In genomic region chr9:61396474-61396873, GRCm38 (mm10) we compare ENCODE assay signal across 9 mouse cellular contexts. TPM values are rescaled to one million over a fixed set of nuclear protein-coding genes. Genes with fewer than 3 reads are reported as not detected.
DNase-seq lines count a peak whose midpoint lies in the region; ATAC-seq lines count a peak whose summit lies in the region.
"Had no signal": no experiment of that assay in that cellular context is flagged by ENCODE, and none has a peak within 500 bp of the region (broad histone marks: within the 10 kb centered on the region; RNA-seq: fewer than 3 reads in every experiment).

No protein-coding gene starts in this region.

- no peaks in the 10 kb centered on the region for H3K9me3 ChIP-seq in lung, embryonic 15.5 days
- no peaks in the 10 kb centered on the region for H3K9me3 ChIP-seq in forebrain, embryonic 11.5 days (ENCODE audit: control insufficient read depth, low read length)
- no peaks in the 10 kb centered on the region for H3K9me3 ChIP-seq in hindbrain, embryonic 13.5 days
- H3K9me3 ChIP-seq in neural tube, embryonic 14.5 days (ENCODE audit: control insufficient read depth, low read length): no peaks in the 10 kb centered on the region
- no peaks in the 10 kb centered on the region for H3K9me3 ChIP-seq in heart, embryonic 12.5 days (replicated peaks)
- H3K9me3 ChIP-seq: heart, embryonic 15.5 days had no signal

- H3K27ac ChIP-seq in lung, embryonic 15.5 days: peak overlapping the region; percentile 37
- peak overlapping the region; percentile 53 for H3K27ac ChIP-seq in forebrain, embryonic 11.5 days (ENCODE audit: low read depth, low read length)
- peak overlapping the region; percentile 71 for H3K27ac ChIP-seq in hindbrain, embryonic 13.5 days
- peak overlapping the region; percentile 1; the same call in 1 of the 2 replicates for H3K27ac ChIP-seq in neural tube, embryonic 14.5 days (ENCODE audit: low read depth, low read length)
- H3K27ac ChIP-seq in heart, embryonic 12.5 days (ENCODE audit: poor library complexity, severe bottlenecking): no peak overlapping the region
- H3K27ac ChIP-seq: heart, embryonic 15.5 days had no signal

- peaks cover 40% of the 10 kb centered on the region for H3K4me1 ChIP-seq in lung, embryonic 15.5 days
- H3K4me1 ChIP-seq in forebrain, embryonic 11.5 days (replicated peaks; ENCODE audit: control insufficient read depth, insufficient read depth, low read length): peaks cover 43% of the 10 kb centered on the region
- H3K4me1 ChIP-seq in hindbrain, embryonic 13.5 days (replicated peaks): peaks cover 85% of the 10 kb centered on the region
- peaks cover 36% of the 10 kb centered on the region; the same call in 1 of the 2 replicates for H3K4me1 ChIP-seq in neural tube, embryonic 14.5 days (ENCODE audit: control insufficient read depth, insufficient read depth, low read length)
- H3K4me1 ChIP-seq in heart, embryonic 12.5 days (replicated peaks): peaks cover 28% of the 10 kb centered on the region

- H3K36me3 ChIP-seq in lung, embryonic 15.5 days: peaks cover 49% of the 10 kb centered on the region
- peaks cover 16% of the 10 kb centered on the region; the same call in 1 of the 2 replicates for H3K36me3 ChIP-seq in forebrain, embryonic 11.5 days (ENCODE audit: control insufficient read depth, insufficient read depth, low read length)
- H3K36me3 ChIP-seq in hindbrain, embryonic 13.5 days: peaks cover 68% of the 10 kb centered on the region
- peaks cover 27% of the 10 kb centered on the region for H3K36me3 ChIP-seq in neural tube, embryonic 14.5 days (ENCODE audit: control insufficient read depth, insufficient read depth, low read length)
- H3K36me3 ChIP-seq in heart, embryonic 12.5 days: peaks cover 45% of the 10 kb centered on the region

- 45% methylated on average over 13 of the region's 13 CpGs for WGBS in lung, embryonic 15.5 days
- WGBS in forebrain, embryonic 11.5 days: 12% methylated on average over 13 of the region's 13 CpGs
- 10% methylated on average over 13 of the region's 13 CpGs for WGBS in hindbrain, embryonic 13.5 days
- 23% methylated on average over 13 of the region's 13 CpGs for WGBS in neural tube, embryonic 14.5 days
- WGBS in heart, embryonic 12.5 days: 43% methylated on average over 13 of the region's 13 CpGs

- no peak overlapping the region for H3K9ac ChIP-seq in lung, embryonic 15.5 days
- H3K9ac ChIP-seq in forebrain, embryonic 11.5 days (ENCODE audit: low read length): no peak overlapping the region
- peak overlapping the region; percentile 29; the same call in 1 of the 2 replicates for H3K9ac ChIP-seq in hindbrain, embryonic 13.5 days
- H3K9ac ChIP-seq in neural tube, embryonic 14.5 days (replicated peaks; ENCODE audit: low read depth, low read length): no peak overlapping the region
- H3K9ac ChIP-seq in heart, embryonic 12.5 days: no peak overlapping the region
- H3K9ac ChIP-seq: heart, embryonic 15.5 days had no signal

- ATAC-seq in lung, embryonic 15.5 days (ENCODE audit: borderline replicate concordance, extremely low read depth, low FRiP score, low TSS enrichment): no peak
- peak; percentile 82 for ATAC-seq in forebrain, embryonic 11.5 days (replicated peaks; ENCODE audit: low FRiP score)
- 0 out of 2 replicates have a peak, but pooled peaks have one; percentile 40 for ATAC-seq in hindbrain, embryonic 13.5 days (ENCODE audit: low FRiP score)
- ATAC-seq in neural tube, embryonic 14.5 days (ENCODE audit: low read depth): peak; percentile 49; the same call in 1 of the 2 replicates
- ATAC-seq in heart, embryonic 12.5 days (ENCODE audit: insufficient number of reproducible peaks, low FRiP score): no peak

- H3K4me2 ChIP-seq in lung, embryonic 15.5 days: no peak overlapping the region
- no peak overlapping the region; the same call in 1 of the 2 replicates for H3K4me2 ChIP-seq in forebrain, embryonic 11.5 days (ENCODE audit: low read depth, low read length, severe bottlenecking)
- H3K4me2 ChIP-seq in hindbrain, embryonic 13.5 days: no peak overlapping the region
- no peak overlapping the region for H3K4me2 ChIP-seq in neural tube, embryonic 14.5 days (ENCODE audit: low read depth, low read length)
- H3K4me2 ChIP-seq in heart, embryonic 12.5 days: no peak overlapping the region
- H3K4me2 ChIP-seq: heart, embryonic 15.5 days had no signal

- H3K27me3 ChIP-seq in lung, embryonic 15.5 days: no peaks in the 10 kb centered on the region
- H3K27me3 ChIP-seq in forebrain, embryonic 11.5 days (ENCODE audit: control insufficient read depth, insufficient read depth, low read length): no peaks in the 10 kb centered on the region
- peaks cover 38% of the 10 kb centered on the region for H3K27me3 ChIP-seq in hindbrain, embryonic 13.5 days
- H3K27me3 ChIP-seq in neural tube, embryonic 14.5 days (ENCODE audit: control insufficient read depth, insufficient read depth, low read length): no peaks in the 10 kb centered on the region
- H3K27me3 ChIP-seq in heart, embryonic 12.5 days (replicated peaks): peaks cover 98% of the 10 kb centered on the region

- DNase-seq in lung, postnatal 36 days: no peak
- DNase-seq in forebrain, embryonic 11.5 days (ENCODE audit: low spot score): peak; percentile 84
- no peak for DNase-seq in frontal cortex, adult 2 months (ENCODE audit: extremely low spot score in 1 of 2, low spot score in 1 of 2)
- DNase-seq in ovary, postnatal 36 days (ENCODE audit: low spot score): no peak

- no peak overlapping the region for H3K4me3 ChIP-seq in lung, embryonic 15.5 days
- no peak overlapping the region for H3K4me3 ChIP-seq in forebrain, embryonic 11.5 days (ENCODE audit: low read depth, low read length)
- no peak overlapping the region for H3K4me3 ChIP-seq in hindbrain, embryonic 13.5 days
- no peak overlapping the region for H3K4me3 ChIP-seq in neural tube, embryonic 14.5 days (ENCODE audit: low read depth, low read length)
- H3K4me3 ChIP-seq in heart, embryonic 12.5 days: no peak overlapping the region
- H3K4me3 ChIP-seq: heart, embryonic 15.5 days had no signal

RNA-seq across cellular contexts. Expression of gene Tle3, which starts 24.3 kb away (rescaled TPM):
- 25.2 and 27.1 TPM in 2 replicates for polyA plus RNA-seq in lung, embryonic 15.5 days (2015; fragmentation: Nextera tagmentation; extraction: Ambion mirVana)
- 57.8 and 58.2 TPM in 2 replicates for polyA plus RNA-seq in forebrain, embryonic 11.5 days (2014; fragmentation: Nextera tagmentation; extraction: Ambion mirVana)
- polyA plus RNA-seq in hindbrain, embryonic 13.5 days (2015; fragmentation: Nextera tagmentation; extraction: Ambion mirVana): 31.0 and 32.3 TPM in 2 replicates
- polyA plus RNA-seq in neural tube, embryonic 14.5 days (2014; fragmentation: Nextera tagmentation; extraction: Ambion mirVana): 18.7 and 22.5 TPM in 2 replicates
- 12.7 and 12.8 TPM in 2 replicates for polyA plus RNA-seq in heart, embryonic 12.5 days (2016; fragmentation: Nextera tagmentation; extraction: Ambion mirVana)
- polyA plus RNA-seq in frontal cortex, adult 2 months (2012; rRNA removed): 48.1 and 53.7 TPM in 2 replicates

Comparison
In these comparisons a context has a peak if more than half of its experiments do, and no peak if none do; other contexts are left out.
1. ATAC-seq: peak in forebrain, embryonic 11.5 days (single experiment), hindbrain, embryonic 13.5 days (single experiment) and neural tube, embryonic 14.5 days (single experiment); none in lung, embryonic 15.5 days (single experiment) and heart, embryonic 12.5 days (single experiment).